Mouse (Mus musculus) thymus, adult 2 months (tissue): Measurements from ENCODE around the gene Celf5.

Experiments
- CTCF ChIP-seq: fragments of 200-500 bp; IDR thresholded peaks from 2 replicates; pipeline ENCODE4 v1.5.1; 2012; ENCODE audit warnings: mild to moderate bottlenecking, control low read depth, low read length, moderate library complexity, borderline replicate concordance; ENCODE audit not compliant: control insufficient read depth, poor library complexity, insufficient read depth; ENCODE audit errors: extremely low read depth
- POLR2A ChIP-seq: fragments of 200-500 bp; IDR thresholded peaks from 2 replicates; pipeline ENCODE4 v1.6.1; 2012; ENCODE audit warnings: mild to moderate bottlenecking, low read length, control low read depth, moderate library complexity; ENCODE audit not compliant: control insufficient read depth, poor library complexity, insufficient read depth; ENCODE audit errors: extremely low read depth

DNA sequence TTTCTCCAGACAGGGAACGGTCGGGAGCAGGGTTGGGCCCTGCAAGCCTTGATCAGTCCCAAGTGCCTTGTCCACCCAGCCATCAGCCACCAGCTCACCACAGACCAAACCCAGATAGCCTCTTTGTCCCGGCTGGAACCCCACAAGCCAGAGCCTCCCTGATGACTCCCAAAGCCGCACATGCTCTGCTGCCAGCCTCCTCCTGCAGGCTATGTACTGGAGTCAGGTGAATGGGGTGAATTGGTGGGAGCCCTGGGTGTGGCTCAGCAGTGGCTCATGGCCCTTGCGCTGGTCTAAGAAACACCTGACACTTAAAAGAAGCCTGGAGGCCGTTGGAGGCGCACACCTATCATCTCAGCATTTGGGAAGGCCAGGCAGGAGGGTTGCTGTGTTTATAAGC lies 19.6 kb downstream of the Celf5 start:
- TF ChIP-seq POLR2A = no peak
- TF ChIP-seq CTCF = no peak
